Mouse (Mus musculus) spleen, adult 12 weeks (tissue): ENCODE data around the gene AC134908.4.

Source experiments
- DNase-seq: peaks from one replicate; pipeline ENCODE4 v3.0.0; 2022; ENCODE audit warnings: low spot score

Gene AC134908.4

DNA sequence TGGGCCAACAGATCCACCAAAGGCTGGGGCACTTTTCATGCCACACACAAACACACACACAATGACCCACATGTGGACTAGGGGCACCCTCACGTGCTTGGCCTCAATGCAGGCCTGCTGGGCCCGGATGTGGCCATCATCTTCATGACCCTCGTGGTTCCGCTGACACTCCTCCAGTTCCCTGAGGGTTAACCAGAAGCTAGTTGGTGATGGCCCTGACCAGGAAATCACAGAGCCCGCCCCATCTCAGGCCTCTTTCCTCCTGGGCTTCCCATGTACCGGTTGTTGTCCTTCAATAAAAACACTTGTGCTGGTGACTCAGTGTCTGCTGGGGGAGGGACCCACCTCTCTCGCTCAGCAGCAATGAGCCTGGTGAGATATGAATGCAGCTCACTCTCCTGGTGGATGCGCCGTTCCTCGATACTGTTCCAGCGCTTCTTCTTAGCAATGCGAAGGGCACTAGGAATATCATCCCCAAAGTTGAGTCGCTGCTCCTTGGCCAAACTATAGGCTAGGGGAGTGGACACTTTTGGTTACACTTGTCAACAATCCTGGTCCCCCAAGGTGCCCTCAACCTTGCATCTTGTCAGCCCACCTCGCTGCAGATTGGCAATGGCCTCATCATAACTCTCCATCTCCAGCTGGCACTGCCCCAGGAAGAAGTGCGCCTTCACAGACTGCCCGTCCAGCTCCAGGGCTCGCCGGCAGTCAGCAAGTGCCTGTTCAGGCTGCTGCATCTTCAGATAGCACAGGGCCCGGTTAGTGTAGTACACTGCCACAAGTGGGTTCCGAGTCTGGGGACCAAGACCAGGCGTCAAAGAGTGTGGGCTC is 36.2 kb upstream of the AC134908.4 start:
- no peak for DNase-seq

DNA sequence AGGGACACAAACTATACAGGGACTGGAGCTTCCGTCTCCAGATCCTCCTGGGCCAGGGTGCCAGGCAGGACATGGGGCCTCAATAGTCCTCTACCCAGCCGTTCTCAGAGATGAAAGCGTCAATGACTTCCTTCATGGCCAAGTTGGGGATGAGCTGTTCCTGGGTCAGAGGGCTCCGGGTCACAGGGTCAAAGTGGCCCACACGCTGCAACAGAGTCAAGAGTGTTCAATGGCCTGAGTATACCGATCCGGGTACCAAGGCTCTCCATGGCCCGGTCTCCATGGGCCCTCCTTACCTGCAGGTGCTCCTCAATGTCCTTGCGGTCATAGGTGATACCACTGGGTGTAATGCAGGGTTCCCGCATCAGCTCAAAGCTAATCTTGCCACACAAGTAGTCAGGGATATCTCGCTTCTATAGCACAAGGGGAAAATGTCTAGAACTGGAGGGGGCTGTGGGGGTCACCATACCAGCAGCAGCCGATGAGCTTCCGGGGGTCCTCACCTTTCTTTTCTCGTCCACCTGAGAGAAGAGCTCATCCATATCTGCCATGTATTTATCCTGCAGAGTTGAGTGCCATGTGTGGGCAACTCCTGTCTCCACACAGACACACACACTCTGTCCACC is 35.5 kb upstream of the AC134908.4 start:
- DNase-seq = no peak

DNA sequence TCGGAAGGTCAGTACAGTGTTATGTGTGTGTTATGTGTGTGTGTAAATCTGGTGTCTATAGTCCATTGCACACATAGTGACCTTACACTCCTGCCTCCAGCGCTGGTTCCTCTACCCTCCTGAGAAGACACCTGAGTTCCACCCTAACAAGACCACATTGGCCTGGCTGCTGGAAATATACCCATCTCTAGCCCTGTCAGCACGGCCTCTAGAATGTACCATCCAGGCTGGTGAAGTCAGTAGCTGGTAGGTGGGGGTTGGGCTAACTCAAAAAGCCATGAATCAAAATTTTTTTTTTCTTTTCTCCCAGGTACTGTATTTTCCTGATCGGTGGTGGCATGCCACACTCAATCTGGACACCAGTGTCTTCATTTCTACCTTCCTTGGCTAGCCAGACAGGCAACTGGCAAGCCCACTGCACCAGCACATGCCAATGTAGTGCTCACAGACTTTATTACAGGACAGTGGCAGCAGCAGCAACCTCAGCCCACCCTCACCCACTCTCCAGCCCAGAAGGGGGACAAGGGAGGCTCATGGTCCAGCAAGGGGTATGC is 34.8 kb upstream of the AC134908.4 start:
- no peak for DNase-seq

DNA sequence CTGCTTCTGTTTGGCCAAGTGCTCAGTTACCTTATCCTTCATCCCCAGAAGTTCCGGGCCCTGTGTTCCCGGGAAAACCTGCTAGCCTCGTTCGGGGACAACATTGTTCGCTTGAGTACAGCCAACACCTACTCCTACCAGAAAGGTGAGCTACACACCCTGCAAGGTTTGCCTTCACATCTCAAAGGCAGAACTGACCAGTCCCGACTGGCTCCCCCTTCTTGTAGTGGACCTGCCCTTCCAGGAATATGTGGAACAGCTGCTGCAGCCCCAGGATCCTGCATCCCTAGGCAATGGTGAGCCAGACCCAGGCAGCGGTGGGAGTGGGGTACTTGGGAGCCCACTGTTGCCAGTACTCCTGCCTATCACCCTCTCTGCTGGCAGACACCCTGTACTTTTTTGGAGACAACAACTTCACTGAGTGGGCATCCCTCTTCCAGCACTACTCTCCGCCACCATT is 34.1 kb upstream of the AC134908.4 start:
- DNase-seq = no peak

DNA sequence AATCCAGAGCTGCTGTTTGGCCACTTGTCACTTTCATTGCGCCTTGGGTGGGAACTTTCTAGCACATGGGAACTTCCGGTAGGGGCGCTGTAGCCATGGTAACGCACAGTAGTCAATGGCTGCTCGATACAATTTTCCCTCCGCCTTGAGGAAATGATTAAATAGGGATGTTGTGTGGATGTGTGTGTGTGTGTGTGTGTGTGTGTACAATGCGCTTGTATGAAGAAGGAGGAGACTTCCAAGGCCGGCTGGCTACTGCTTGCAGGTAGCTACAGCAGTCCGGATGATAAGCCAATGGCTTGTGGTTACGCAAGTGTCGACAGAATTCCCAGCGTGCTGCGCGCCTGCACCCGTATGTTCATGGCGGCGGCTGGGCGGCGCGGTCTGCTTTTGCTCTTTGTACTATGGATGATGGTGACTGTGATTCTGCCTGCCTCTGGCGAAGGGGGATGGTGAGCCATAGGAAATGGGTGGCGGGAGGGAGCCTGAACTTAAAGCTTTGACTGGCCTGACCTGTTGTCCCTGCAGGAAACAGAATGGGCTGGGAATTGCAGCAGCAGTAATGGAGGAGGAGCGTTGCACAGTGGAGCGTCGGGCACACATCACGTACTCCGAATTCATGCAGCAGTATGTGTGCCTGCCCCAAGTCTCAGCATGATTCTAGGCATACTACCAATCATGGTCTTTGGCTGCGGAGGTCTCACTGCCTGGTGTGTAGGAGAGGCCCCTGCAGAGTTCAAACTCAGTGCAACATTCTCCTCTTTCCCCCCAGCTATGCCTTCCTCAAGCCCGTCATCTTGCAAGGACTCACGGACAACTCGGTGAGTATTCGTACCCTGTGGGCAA is 33.5 kb upstream of the AC134908.4 start, which contains the start of gene Jmjd8:
Gene Jmjd8 (plus strand): TSS at position 156 of the 846 bp plus-strand sequence.
- peak; percentile 56 for DNase-seq

DNA sequence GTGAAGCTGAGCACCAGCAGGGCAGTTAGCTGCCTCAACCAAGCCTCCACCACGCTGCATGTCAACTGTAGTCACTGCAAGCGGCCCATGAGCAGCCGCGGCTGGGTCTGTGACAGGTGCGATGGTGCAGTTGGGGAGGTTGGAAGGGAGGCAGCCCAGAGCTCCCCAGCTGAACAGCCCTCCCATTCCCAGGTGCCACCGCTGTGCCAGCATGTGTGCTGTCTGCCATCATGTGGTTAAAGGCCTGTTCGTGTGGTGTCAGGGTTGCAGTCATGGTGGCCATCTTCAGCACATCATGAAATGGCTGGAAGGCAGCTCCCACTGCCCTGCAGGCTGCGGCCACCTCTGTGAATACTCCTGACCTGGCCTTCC is 32.8 kb upstream of the AC134908.4 start:
- DNase-seq = no peak

- no peak for DNase-seq
Measured at GRCm38 (mm10) chr17:25827546-25828222, 32.2 kb upstream of the AC134908.4 start.

GRCm38 (mm10) chr17:25827011-25827410 is 31.6 kb upstream of the AC134908.4 start:
- DNase-seq = no peak

GRCm38 (mm10) chr17:25825984-25826570 is 30.6 kb upstream of the AC134908.4 start:
- DNase-seq = no peak

DNA sequence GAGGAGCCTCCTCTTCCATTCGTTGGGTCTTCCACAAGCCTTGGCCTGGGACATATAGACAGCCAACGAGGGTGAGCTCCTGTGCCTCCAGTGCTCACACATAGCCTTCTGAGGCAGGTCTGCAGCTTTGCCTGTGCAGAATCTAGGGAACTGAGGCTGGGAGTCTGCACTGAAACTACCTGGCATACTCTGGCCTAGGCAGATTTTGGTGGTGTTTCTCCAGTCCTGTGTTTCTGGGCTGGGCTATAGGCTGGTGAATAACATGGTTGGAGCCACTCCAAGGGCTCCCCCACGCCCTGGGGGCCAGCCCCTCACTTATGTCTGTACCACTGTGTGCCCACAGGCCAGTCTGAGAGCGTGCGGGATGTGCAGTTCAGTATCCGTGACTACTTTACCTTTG is 29.9 kb upstream of the AC134908.4 start:
- DNase-seq = no peak

GRCm38 (mm10) chr17:25824362-25825142 is 29.1 kb upstream of the AC134908.4 start:
- DNase-seq = no peak

DNA sequence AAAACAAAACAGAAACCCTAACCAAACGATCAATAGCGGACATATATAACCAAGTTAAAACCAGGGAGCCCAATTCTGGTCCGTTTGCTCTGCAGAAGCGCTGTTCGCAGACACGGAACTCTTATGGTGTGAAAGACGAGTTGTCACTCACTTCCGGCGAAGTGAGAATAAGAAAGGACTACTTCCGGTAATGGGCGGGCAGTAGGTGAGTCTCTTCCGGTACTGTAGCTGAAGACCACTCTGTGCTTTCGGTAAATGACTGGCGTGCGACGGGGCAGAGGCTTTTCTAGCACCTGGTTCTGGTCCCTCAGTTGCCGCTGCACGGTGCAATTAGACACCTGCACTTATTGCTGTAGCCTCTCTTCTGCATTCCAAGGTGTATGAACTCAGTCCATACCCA is 28.0 kb upstream of the AC134908.4 start, which contains the start of gene Wdr24:
Gene Wdr24 (plus strand): TSS at position 176 of the 400 bp plus-strand sequence.
- DNase-seq = peak; percentile 65

DNA sequence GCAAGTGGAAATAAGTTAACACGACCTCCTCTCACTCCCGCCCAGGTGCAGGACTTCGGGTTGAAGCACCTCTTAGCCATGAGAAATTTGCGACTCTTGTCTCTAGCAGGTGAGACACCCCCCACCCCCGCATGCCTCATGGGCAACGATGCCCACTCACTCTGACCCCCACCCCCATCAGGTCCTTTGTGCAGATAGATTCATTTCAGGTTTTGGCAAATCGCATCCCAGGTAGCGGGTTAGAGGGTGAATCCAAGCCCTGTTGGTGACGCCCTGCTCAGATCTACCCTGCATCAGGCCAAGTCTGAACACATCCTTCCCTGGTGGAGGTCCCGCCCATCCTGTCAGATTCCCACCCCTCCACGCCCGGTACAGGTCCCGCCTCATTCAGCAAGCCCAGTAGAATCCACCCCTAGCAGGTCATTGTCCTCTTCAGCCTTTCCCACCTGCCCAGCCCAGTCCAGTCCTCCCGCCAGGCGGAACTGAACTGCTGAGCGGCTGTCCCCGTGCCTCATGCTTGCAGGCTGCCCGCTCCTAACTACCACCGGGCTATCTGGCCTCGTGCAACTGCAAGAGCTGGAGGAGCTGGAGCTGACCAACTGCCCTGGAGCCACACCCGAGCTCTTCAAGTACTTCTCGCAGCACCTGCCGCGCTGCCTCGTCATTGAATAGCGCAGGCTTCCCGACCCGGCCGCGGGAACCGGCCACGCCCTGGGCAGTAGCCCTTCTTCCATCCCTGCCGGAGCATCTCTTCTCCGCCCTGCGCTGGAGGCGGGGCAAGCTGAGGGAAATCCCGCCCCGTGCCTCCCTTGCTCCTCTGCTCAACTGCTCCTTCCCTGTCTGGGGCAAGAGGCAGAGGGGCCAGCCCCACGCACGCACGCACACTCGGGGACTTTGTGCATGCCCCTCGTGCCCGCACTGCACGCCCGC is 23.7 kb upstream of the AC134908.4 start:
- DNase-seq = no peak

GRCm38 (mm10) chr17:25817662-25818061 is 22.2 kb upstream of the AC134908.4 start:
- no peak for DNase-seq

DNA sequence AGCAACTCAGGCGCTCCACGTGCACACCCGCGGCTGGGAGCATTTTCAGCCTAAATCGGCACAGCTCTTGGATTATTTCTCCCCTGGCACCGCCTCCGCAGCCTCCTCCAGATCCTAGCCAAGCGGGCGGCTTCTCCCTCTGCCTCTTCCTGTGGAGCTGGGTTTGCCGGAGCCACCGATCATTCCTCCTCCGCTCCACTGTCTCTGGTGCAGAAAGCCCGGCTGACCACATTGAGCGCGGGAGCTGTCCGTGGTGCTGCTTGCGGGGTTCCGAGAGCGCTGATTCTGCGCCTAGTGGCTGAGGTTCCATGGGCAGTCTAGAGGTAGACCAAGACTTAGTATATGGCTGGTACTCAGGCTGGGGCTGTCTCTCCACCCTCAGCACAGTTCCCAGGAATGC is 18.0 kb upstream of the AC134908.4 start:
- DNase-seq = no peak

DNA sequence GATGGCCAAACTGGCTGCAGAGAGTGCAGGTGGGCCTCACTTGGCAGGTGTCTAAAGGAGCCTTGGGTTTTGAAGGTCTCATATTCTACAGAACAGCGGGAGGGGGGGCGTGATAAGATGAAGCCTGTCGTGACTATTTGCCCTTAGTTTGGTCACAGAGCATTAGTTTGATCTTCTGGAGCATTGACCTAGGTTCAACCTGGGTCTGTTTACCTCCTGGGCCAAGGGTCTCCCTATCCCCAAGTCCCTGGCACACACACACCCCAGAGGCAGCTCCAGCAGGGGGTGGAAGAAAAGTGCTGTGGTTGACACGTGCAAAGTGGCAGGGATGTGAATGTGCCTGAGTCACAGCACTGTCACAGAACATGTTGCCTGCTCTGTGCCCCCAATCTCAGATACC is 15.4 kb upstream of the AC134908.4 start:
- DNase-seq = no peak

GRCm38 (mm10) chr17:25809606-25810340 is 14.3 kb upstream of the AC134908.4 start:
- DNase-seq = no peak

DNA sequence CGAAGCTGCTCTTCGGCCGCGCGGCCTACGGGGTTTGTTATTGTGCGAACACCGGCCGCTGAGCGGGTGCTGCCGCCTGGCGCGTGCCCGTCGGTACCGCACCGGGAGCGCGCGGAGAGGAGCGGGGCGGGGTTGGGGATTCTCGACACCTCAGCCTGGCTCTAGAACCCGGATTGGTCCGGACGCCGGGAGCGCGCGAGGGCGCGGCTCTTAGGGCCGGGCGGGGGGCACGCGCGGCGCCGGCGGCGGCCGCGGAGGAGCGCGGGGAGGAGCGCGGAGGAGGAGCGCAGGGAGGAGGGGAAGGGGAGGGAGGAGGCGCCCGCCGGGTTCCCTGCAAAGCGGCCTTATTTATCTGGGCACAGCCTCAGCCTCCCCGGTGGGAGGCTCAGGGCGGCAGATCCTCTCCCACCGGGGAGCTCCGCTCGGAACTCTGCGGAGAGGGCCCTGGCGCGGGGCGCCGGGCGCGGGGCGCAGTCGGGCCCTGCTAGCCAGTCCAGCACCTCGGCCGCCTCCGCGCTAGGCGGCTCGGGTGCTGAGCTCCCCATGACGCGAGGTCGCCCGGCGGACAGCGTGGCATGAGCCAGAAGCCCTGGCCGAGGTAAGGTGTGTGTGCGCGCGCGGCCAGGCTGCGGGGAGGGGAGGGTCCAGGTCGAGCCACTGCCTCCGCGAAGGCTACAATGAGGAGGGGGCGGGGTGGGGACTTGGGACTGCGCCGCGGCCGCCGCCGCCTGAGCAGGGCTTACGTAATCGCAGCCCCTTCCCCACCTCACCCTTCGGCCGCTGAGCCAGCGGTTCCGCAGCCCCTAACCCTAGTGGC is 13.5 kb upstream of the AC134908.4 start, which contains the start of gene Fbxl16:
Gene Fbxl16 (plus strand): TSS at position 297 of the 817 bp plus-strand sequence.
- DNase-seq = no peak
